Mouse (Mus musculus) layer of hippocampus, postnatal 25 days (tissue): Measurements from ENCODE around the gene Fbln5. TPM values are rescaled to one million over a fixed set of nuclear protein-coding genes. Genes with fewer than 3 reads are reported as not detected.

Experiments
- DNase-seq, 2 experiments: peaks; one replicate each; pipeline ENCODE4 v3.0.0; 2022; ENCODE audit warnings: mixed read lengths in 2 of 2, low spot score in 1 of 2; ENCODE audit errors: extremely low spot score in 1 of 2
- total RNA-seq, 2 experiments: library from RNA; stranded (reverse); gene quantifications; 2 replicates each; pipeline ENCODE4 v1.2.3; 2021

Fbln5 gene
- total RNA-seq: 1 to 10 TPM; 5.4 to 5.5 TPM

- DNase-seq: no peak
Measured at GRCm38 (mm10) chr12:101818608-101819370, at the start of gene Fbln5. TSS of gene Fbln5 (minus strand) at chr12:101819055.

- no peak for DNase-seq
Measured at GRCm38 (mm10) chr12:101862286-101862964, 43.6 kb upstream of the Fbln5 start.

GRCm38 (mm10) chr12:101860256-101860655 is 41.4 kb upstream of the Fbln5 start:
- DNase-seq: no peak

GRCm38 (mm10) chr12:101858011-101858410 is 39.2 kb upstream of the Fbln5 start:
- no peak for DNase-seq

- DNase-seq: no peak
Measured at GRCm38 (mm10) chr12:101854336-101854735, 35.5 kb upstream of the Fbln5 start.

- DNase-seq: no peak
Measured at GRCm38 (mm10) chr12:101851846-101852564, 33.1 kb upstream of the Fbln5 start.

- no peak for DNase-seq
Measured at GRCm38 (mm10) chr12:101851314-101851713, 32.5 kb upstream of the Fbln5 start.

GRCm38 (mm10) chr12:101836546-101837274 is 17.9 kb upstream of the Fbln5 start:
- no peak for DNase-seq

- DNase-seq: no peak
Measured at GRCm38 (mm10) chr12:101834715-101835114, 15.9 kb upstream of the Fbln5 start.

- DNase-seq: no peak
Measured at GRCm38 (mm10) chr12:101833776-101834175, 14.9 kb upstream of the Fbln5 start.

- no peak for DNase-seq
Measured at GRCm38 (mm10) chr12:101833115-101833506, 14.3 kb upstream of the Fbln5 start.

GRCm38 (mm10) chr12:101832179-101833114 is 13.6 kb upstream of the Fbln5 start:
- no peak for DNase-seq

GRCm38 (mm10) chr12:101831221-101831620 is 12.4 kb upstream of the Fbln5 start:
- no peak for DNase-seq

GRCm38 (mm10) chr12:101823161-101823560 is 4.3 kb upstream of the Fbln5 start:
- DNase-seq: no peak

GRCm38 (mm10) chr12:101821596-101821995 is 2.7 kb upstream of the Fbln5 start:
- no peak for DNase-seq

- DNase-seq: no peak
Measured at GRCm38 (mm10) chr12:101819570-101819969, 715 bp upstream of the Fbln5 start.

- no peak for DNase-seq
Measured at GRCm38 (mm10) chr12:101818246-101818607, 628 bp downstream of the Fbln5 start.

- DNase-seq: no peak
Measured at GRCm38 (mm10) chr12:101816810-101817209, 2.0 kb downstream of the Fbln5 start.

GRCm38 (mm10) chr12:101815796-101816195 is 3.1 kb downstream of the Fbln5 start:
- no peak for DNase-seq

- no peak for DNase-seq
Measured at GRCm38 (mm10) chr12:101814423-101814822, 4.4 kb downstream of the Fbln5 start.
